Mouse (Mus musculus): ENCODE measurements at regions not wholly inside any gene's neighbourhood (a gene's known extent, or its start where the extent isn't known, plus 50 kb on each side); places are given as distances from the start of the nearest gene placed in this dataset.
A peak's percentile ranks its signal among the peaks of the same experiment; 100 is the strongest.

DNA sequence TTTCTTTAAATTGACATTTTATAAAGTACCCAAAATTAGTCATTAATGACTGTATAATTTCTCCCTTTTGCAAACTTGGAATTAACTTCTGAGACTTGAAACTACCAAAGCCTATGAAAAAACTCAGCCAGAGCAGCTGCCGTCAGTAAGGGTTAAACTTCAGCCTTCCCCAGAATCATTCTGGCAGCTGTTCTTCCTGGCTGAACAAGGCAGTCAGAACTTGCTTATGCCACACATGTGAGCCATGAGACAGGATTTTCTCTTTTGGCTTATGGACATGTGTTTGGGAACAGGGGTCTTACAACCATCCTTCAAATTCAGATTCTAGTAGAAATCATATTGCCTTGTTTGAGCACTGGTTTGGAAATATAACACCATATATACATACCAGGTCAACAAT is 422.4 kb upstream of the Fat1 start:
- DNase-seq (ENCODE audit: low spot score) = no peak

DNA sequence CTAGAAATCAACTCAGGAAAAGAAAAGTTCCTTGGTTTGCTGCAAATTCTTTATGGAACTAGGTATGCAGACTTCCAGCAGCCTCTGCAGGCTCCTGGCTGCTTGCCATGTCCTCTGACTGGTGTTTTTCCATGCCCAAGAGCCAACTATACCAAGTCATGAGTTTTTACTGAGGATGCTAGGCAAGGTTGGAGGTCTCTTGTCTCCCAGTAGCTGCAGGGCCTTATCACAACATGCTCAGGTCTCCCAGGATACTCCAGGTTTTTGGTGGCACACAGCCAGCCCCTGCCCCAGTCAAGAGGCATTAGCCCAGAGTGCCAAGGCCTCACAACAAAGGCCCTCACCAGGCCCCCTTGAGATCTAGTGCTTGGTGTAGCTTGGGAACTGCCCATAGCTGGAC is 409.3 kb upstream of the Fat1 start:
- no peak for DNase-seq (ENCODE audit: low spot score)

DNA sequence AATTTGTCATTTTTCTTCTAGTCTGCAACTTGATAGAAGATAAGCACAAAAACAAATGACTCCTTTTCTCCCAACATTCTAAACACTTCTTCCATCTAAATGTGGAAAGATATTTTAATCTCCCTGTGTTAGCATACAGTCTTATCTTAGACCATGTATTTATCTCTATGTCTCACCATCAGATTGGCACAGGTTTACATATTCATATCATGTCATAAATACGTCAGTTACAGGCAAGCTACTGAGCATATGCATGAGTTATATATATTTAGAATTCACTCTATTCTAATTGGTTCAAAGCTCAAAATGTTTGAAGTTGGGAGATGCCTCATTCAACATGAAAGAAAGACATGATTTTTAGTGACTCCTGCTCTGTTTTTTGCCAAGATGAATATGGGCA is 405.6 kb upstream of the Fat1 start:
- no peak for DNase-seq (ENCODE audit: low spot score)

DNA sequence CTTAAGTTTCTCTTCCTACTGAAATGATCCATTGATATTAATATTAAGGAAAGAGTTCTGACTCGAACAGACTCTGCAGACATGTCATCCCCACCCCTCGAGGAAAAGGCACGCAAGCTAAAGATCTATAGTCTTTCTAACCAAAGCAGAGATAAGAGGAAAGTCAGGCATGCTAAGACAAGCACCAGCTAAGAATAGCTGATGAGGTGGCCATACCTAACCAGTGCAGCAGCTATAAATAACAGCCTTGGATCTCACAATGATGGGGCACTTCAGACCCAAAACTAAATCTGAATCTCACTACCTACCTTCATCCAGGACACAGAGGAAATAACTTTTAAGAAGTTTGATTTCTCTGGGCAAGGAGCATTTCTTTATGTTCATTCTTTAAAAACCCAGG is 386.4 kb upstream of the Fat1 start:
- DNase-seq (ENCODE audit: low spot score) = no peak

DNA sequence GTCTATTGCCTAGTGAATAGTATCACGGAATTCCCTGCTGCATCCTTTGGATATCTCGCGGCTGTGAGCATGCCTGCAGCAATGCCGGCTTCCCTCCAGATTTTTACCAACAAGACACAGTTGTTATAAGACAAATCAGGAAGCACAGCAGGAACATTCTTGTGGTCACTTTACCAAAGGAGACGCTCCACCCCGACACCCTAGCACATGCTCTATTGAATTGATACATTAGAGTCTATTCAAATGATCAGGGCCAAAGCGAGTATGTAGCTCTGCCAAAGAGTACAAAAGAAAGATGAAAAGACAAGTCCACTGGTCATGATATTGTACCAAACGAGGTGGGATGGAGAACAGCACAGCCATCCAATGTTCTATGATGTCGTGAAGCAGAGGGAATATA is 376.1 kb upstream of the Fat1 start:
- no peak for DNase-seq (ENCODE audit: low spot score)

DNA sequence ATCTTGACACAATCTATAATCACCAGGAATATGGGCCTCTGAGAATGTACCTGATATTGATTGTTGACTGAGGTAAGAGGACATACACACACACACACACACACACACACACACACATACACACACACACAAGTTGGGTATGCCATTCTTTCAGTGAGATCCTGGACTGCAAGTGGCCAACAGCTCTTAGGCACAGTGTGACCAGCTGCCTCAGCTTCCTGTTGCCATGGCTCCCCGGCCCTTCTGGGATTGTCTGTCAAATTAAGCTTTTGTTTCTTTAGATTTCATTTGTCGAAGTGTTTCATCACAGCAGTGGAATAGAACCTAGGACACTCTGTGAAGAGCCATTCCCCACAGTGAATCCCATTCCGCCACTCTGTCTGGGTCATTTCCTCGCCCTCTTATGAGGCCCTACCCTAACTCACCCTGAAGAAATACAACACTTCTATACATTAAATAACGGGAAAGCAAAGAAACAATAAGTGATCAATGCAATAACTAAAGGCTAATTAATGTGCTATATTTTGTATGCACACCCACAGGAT is 358.9 kb upstream of the Fat1 start:
- DNase-seq (ENCODE audit: low spot score) = peak; percentile 23

DNA sequence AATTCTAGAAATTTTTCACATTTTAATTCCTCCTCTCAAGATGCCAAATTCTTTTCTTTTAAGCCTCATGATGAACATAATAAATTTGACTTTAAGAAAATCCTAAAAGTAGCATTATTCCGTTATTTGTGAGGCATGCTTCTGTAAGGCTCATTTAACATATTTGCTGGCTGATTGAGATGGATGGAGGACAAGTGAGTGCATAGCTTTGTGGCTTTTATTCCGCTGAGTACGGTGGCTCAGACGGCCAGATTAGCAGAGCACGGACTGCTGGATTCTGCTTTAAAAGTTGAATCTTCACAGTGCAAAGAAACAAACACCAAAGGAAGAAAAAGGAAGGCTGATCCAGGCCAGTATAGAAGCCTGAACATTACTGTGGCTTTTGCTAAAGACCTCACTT is 358.3 kb upstream of the Fat1 start:
- peak; percentile 27 for DNase-seq (ENCODE audit: low spot score)
